Mouse (Mus musculus) forebrain, postnatal 0 days (tissue): ENCODE measurements at regions not wholly inside any gene's neighbourhood (a gene's known extent, or its start where the extent isn't known, plus 50 kb on each side); places are given as distances from the start of the nearest gene placed in this dataset.

Experiments used
- ATAC-seq: fragments of 200-750 bp; cut with Nextera tagmentation; 2 replicates; pipeline ENCODE4 v1.8.0; 2017; ENCODE audit warnings: mild to moderate bottlenecking, moderate library complexity
- DNase-seq: peaks from one replicate; pipeline ENCODE4 v3.0.0-alpha.2; 2015
- H3K27ac ChIP-seq: fragments of 300-500 bp; sonication (generic); 2 replicates; pipeline ENCODE4 v1.5.1; 2014; ENCODE audit warnings: low read depth, mild to moderate bottlenecking, antibody characterized with exemption, low read length, moderate library complexity, mixed read lengths
- H3K27me3 ChIP-seq: fragments of 300-500 bp; sonication (generic); 2 replicates; pipeline ENCODE4 v1.6.1; 2014; ENCODE audit warnings: mild to moderate bottlenecking, low read length, mixed read lengths; ENCODE audit not compliant: insufficient read depth
- H3K36me3 ChIP-seq: fragments of 300-500 bp; sonication (generic); 2 replicates; pipeline ENCODE4 v1.6.1; 2014; ENCODE audit warnings: mild to moderate bottlenecking, moderate library complexity; ENCODE audit not compliant: insufficient read depth
- H3K4me1 ChIP-seq: fragments of 300-500 bp; sonication (generic); 2 replicates; pipeline ENCODE4 v1.6.1; 2014; ENCODE audit warnings: antibody characterized with exemption; ENCODE audit not compliant: insufficient read depth
- H3K4me2 ChIP-seq: fragments of 300-500 bp; sonication (generic); 2 replicates; pipeline ENCODE4 v1.6.1; 2014; ENCODE audit warnings: low read depth, mild to moderate bottlenecking, moderate library complexity
- H3K4me3 ChIP-seq: fragments of 300-500 bp; sonication (generic); 2 replicates; pipeline ENCODE4 v1.5.1; 2014; ENCODE audit warnings: low read depth, low read length, mixed read lengths
- H3K9ac ChIP-seq: fragments of 300-500 bp; sonication (generic); 2 replicates; pipeline ENCODE4 v1.6.1; 2014; ENCODE audit warnings: mild to moderate bottlenecking
- H3K9me3 ChIP-seq: fragments of 300-500 bp; sonication (generic); 2 replicates; pipeline ENCODE4 v1.6.1; 2016; ENCODE audit warnings: low read length
- CTCF ChIP-seq: sonication (generic); IDR thresholded peaks from 2 replicates; pipeline ENCODE4 v1.5.1; 2016; ENCODE audit warnings: antibody characterized with exemption, control low read depth, low read depth
- WGBS: fragments of 180-500 bp; shearing (Covaris S2); extraction: QIAGEN DNeasy Blood & Tissue Kit; methylation state at CpG from one replicate; pipeline ENCODE4 v1.1.7; 2014; 5-methylcytosine and 5-hydroxymethylcytosine counted together

GRCm38 (mm10) chr5:17260541-17261325, 112.2 kb upstream of the Speer4f2 start:
- no peaks in the 10 kb centered on the region for H3K27me3 ChIP-seq
- no peak overlapping the region for H3K27ac ChIP-seq
- no peak overlapping the region for H3K4me3 ChIP-seq
- no peaks in the 10 kb centered on the region for H3K4me1 ChIP-seq
- DNase-seq (no peak), ATAC-seq (no peak)
- no peak for TF ChIP-seq CTCF
- no peak overlapping the region for H3K4me2 ChIP-seq
- 69% methylated on average over 2 of the region's 2 CpGs for WGBS
- no peaks in the 10 kb centered on the region for H3K36me3 ChIP-seq
- no peak overlapping the region for H3K9ac ChIP-seq
- H3K9me3 ChIP-seq: no peaks in the 10 kb centered on the region

DNA sequence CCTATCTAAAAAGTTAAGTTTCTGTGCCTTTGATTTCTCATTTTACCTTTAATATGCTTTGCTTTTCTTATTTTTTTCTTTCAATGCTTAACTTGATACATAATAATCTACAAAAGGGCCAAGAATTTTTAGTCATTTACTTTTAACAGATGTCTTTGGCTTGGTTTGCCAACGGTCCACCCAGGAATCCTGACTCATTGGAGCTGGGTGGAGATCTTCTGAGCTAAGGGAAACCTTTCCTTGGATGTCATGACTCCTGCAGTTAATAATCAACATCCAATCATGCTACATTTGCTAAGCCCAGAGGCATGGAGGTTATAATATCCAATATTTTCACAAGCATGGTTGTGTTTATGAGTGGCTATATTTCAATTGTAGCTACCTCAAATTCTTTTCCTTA, 110.9 kb upstream of the Speer4f2 start:
- Histone ChIP-seq H3K9me3 (no peaks in the 10 kb centered on the region), H3K36me3 (no peaks in the 10 kb centered on the region), H3K4me2 (no peak overlapping the region), H3K4me3 (no peak overlapping the region), H3K27me3 (no peaks in the 10 kb centered on the region), H3K27ac (no peak overlapping the region), H3K9ac (no peak overlapping the region), H3K4me1 (no peaks in the 10 kb centered on the region)
- ATAC-seq: no peak
- 86% methylated on average over 1 of the region's 1 CpGs for WGBS
- no peak for TF ChIP-seq CTCF
- no peak for DNase-seq

GRCm38 (mm10) chr5:17271153-17271552, 101.8 kb upstream of the Speer4f2 start:
- no peaks in the 10 kb centered on the region for H3K27me3 ChIP-seq

GRCm38 (mm10) chr5:17271722-17272479, 101.1 kb upstream of the Speer4f2 start:
- Histone ChIP-seq H3K27ac (no peak overlapping the region), H3K9me3 (no peaks in the 10 kb centered on the region), H3K9ac (no peak overlapping the region), H3K4me3 (no peak overlapping the region), H3K4me1 (no peaks in the 10 kb centered on the region), H3K4me2 (no peak overlapping the region), H3K36me3 (no peaks in the 10 kb centered on the region), H3K27me3 (no peaks in the 10 kb centered on the region)
- WGBS: 76% methylated on average over 3 of the region's 3 CpGs
- no peak for ATAC-seq
- TF ChIP-seq CTCF: no peak
- no peak for DNase-seq

More at GRCm38 (mm10) chr5:17271153-17271552, 101.8 kb upstream of the Speer4f2 start:
- Histone ChIP-seq H3K9ac (no peak overlapping the region), H3K4me2 (no peak overlapping the region), H3K4me1 (no peaks in the 10 kb centered on the region), H3K4me3 (no peak overlapping the region), H3K27ac (no peak overlapping the region), H3K9me3 (no peaks in the 10 kb centered on the region), H3K36me3 (no peaks in the 10 kb centered on the region)
- DNase-seq: no peak
- 76% methylated on average over 2 of the region's 2 CpGs for WGBS
- TF ChIP-seq CTCF: no peak
- ATAC-seq: no peak

DNA sequence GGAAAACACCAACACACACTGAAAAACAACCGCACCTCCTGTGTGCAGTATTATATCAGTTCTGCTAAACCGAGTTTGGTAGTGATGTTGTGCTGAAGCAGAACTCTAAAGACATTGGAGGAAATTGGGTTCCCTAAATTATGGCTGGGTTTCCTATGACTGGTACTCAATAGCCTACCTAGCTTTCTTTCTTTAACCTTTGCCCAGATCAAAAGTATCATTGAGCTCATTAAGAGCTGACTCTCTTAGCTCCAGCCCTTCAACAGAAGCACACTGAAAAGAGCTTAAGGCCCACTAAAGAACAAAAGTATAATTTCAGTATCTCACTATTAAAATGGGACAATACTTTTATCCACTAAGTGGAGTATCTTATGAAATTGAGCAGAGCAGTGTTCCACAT, 97.6 kb upstream of the Speer4f2 start:
- Histone ChIP-seq H3K27me3 (no peaks in the 10 kb centered on the region), H3K4me1 (no peaks in the 10 kb centered on the region), H3K4me3 (no peak overlapping the region), H3K4me2 (no peak overlapping the region), H3K9ac (no peak overlapping the region), H3K9me3 (no peaks in the 10 kb centered on the region), H3K27ac (no peak overlapping the region), H3K36me3 (no peaks in the 10 kb centered on the region)
- no peak for DNase-seq
- no peak for TF ChIP-seq CTCF
- no peak for ATAC-seq
- WGBS: 88% methylated on average over 2 of the region's 2 CpGs

- 88% methylated on average over 3 of the region's 3 CpGs for WGBS
- H3K4me1 ChIP-seq: no peaks in the 10 kb centered on the region
These were observed 96.0 kb upstream of the Speer4f2 start for GRCm38 (mm10) chr5:17276782-17277578.

More at GRCm38 (mm10) chr5:17276782-17277578, 96.0 kb upstream of the Speer4f2 start:
- Histone ChIP-seq H3K4me3 (no peak overlapping the region), H3K27ac (no peak overlapping the region), H3K27me3 (no peaks in the 10 kb centered on the region), H3K4me2 (no peak overlapping the region), H3K9me3 (no peaks in the 10 kb centered on the region), H3K9ac (no peak overlapping the region), H3K36me3 (no peaks in the 10 kb centered on the region)
- ATAC-seq: no peak
- no peak for DNase-seq
- no peak for TF ChIP-seq CTCF
